Mouse (Mus musculus): ENCODE measurements around the gene Fcna. TPM values are rescaled to one million over a fixed set of nuclear protein-coding genes. Genes with fewer than 3 reads are reported as not detected.

The Fcna gene
- polyA plus RNA-seq, 1 experiment from 2014 or later: 2.0 TPM

DNA sequence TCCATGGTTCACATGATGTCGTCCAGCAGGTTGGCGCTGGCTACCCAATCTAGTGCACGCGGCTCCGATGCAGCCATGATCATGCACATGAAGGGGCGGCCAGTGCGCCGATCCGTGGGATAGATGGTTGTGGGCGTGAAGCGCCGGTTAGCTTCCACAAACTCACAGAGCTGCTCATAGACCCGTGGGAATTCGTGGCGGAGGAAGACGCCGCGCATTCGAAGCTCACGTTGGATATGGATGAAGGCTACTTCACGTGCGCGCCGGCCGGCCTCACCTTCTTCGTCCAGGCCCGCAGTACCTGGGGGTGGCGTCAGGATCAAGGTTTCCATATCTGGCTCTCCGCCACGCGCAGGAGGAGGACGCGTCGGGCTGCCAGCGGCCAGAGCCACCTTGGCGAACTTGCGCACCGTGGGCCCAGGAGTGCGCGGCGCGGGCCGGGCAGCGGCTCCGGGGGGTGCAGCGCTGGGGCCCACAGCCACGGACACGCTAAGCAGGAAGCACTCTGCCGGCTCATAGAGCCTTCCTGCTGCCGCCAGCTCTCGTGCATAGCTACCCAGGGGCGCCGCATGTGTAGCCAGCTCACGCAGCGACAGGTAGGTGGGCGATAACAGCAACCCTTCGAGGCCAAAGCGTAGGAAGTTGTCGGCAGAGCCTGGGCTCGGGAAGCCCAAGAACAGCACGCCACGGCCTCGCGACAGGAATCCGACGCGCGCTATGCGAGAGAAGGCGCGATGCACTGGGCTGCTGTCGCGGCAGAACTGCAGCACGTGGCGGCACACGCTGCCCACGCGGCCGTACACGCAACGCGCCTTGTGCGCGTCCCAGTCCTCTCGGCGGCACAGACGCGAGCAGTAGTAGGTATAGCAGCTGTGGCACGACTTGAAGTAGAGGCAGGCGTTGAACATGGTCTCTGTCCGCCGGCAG, 50.6 kb downstream of the Fcna start:
- Histone ChIP-seq H3K36me3 (ENCODE audit: control insufficient read depth, insufficient read depth, low read length) (0 out of 2 replicates have a peak, but pooled peaks cover 2% of the 10 kb centered on the region), H3K4me1 (ENCODE audit: control insufficient read depth, insufficient read depth, low read length) (peaks cover 19% of the 10 kb centered on the region), H3K4me2 (ENCODE audit: low read length) (peak overlapping the region; percentile 36), H3K9ac (ENCODE audit: low read length) (peak overlapping the region; percentile 32; the same call in 1 of the 2 replicates), H3K4me3 (ENCODE audit: low read depth, low read length) (peak overlapping the region; percentile 16), H3K9me3 (replicated peaks; ENCODE audit: control insufficient read depth, low read length) (no peaks in the 10 kb centered on the region), H3K27ac (ENCODE audit: low read depth, low read length) (no peak overlapping the region), H3K27me3 (replicated peaks; ENCODE audit: control insufficient read depth, insufficient read depth, low read length) (peaks cover 52% of the 10 kb centered on the region)
- WGBS: 15% methylated on average over 92 of the region's 92 CpGs
- no peak for ATAC-seq
- peak; percentile 25 for DNase-seq (ENCODE audit: low spot score)

DNA sequence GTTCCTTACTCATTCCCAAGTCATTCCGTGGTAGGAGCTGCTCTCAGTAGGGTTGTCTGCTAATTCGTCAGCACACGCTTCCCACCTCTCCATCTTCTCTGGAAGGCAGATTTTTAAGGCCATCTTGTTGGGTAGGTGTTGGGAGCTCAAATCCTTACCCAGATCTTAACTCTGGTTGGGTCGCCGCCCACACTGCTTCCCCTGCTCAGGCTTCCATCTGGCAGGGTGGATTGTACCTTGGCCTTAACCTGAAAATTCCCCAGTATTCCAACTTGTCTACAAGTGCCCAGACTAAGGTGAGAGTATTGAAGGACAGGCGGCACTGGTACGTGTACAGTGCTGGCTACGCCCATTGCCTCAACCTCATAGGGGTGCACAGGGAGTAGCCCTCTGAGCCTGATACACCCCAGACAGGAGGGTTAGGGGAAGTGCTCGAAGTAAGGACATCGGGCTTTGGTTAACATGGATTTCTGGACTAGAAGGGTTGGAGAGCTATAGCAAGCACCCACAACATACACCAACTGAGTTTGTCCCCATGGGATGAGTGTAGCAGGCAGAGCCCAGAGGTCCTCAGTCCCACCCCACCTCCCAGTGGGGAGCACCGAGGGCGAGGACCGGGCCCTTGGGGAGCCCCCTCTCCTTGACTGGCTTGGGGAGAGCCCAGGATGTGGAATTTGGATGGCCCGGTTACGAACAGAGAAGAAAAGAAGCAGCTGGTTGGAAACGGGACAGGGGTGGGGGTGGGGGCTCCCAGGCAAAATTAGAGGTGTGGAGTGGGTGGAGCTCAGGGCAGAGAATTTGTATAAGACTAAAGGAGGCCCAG, 51.6 kb downstream of the Fcna start:
- Histone ChIP-seq H3K27me3 (replicated peaks; ENCODE audit: control insufficient read depth, insufficient read depth, low read length) (peaks cover 52% of the 10 kb centered on the region), H3K36me3 (ENCODE audit: control insufficient read depth, insufficient read depth, low read length) (peaks cover 2% of the 10 kb centered on the region; the same call in 1 of the 2 replicates), H3K27ac (ENCODE audit: low read depth, low read length) (no peak overlapping the region), H3K9me3 (replicated peaks; ENCODE audit: control insufficient read depth, low read length) (no peaks in the 10 kb centered on the region), H3K4me3 (ENCODE audit: low read depth, low read length) (0 out of 2 replicates have a peak overlapping the region, but pooled peaks have one; percentile 51), H3K4me2 (ENCODE audit: low read length) (peak overlapping the region; percentile 81), H3K9ac (ENCODE audit: low read length) (no peak overlapping the region), H3K4me1 (ENCODE audit: control insufficient read depth, insufficient read depth, low read length) (peaks cover 18% of the 10 kb centered on the region)
- DNase-seq (ENCODE audit: low spot score) (no peak), ATAC-seq (no peak)
- WGBS: 78% methylated on average over 16 of the region's 16 CpGs

DNA sequence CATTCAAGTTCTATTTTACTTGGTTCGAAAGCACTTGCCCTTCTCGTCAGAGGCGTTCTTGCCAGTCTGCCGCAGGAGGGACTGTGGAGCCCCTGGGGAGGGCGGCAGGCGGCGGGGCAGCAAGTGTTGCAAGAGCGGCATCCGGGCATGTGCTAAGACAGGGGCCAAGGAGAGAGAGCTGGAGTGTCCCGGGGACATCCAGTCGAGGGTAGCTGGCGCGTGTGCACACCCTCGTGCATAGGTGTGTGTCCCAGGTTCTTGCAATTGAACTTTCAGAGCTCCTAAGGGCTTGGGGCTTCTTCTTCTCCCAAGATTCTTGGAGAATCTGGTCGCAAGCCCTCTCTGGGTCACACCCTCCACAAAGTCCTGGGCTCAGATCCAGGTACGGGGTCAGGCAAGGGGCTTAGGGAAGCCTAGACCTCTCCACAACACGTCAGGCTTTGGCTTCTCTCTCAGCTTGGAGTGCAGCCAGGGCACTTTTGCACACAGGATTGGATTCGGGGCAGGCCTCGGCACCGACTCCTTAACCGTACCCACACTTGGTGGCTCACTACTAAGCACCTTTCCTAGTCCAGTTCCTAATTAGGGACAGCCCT, 52.3 kb downstream of the Fcna start:
- H3K4me2 ChIP-seq (ENCODE audit: low read length): peak overlapping the region; percentile 81
- H3K4me1 ChIP-seq (ENCODE audit: control insufficient read depth, insufficient read depth, low read length): peaks cover 18% of the 10 kb centered on the region
- WGBS: 9% methylated on average over 21 of the region's 21 CpGs
- DNase-seq (ENCODE audit: low spot score) (peak; percentile 27), ATAC-seq (peak; percentile 3; the same call in 1 of the 2 replicates)
- peaks cover 48% of the 10 kb centered on the region for H3K27me3 ChIP-seq (replicated peaks; ENCODE audit: control insufficient read depth, insufficient read depth, low read length)
- H3K9ac ChIP-seq (ENCODE audit: low read length): peak overlapping the region; percentile 65
- peak overlapping the region; percentile 51 for H3K4me3 ChIP-seq (ENCODE audit: low read depth, low read length)
- peak overlapping the region; percentile 87; the same call in 1 of the 2 replicates for H3K27ac ChIP-seq (ENCODE audit: low read depth, low read length)
- H3K36me3 ChIP-seq (ENCODE audit: control insufficient read depth, insufficient read depth, low read length): peaks cover 7% of the 10 kb centered on the region; the same call in 1 of the 2 replicates
- H3K9me3 ChIP-seq (replicated peaks; ENCODE audit: control insufficient read depth, low read length): no peaks in the 10 kb centered on the region

Other genes starting within 250 kb of the Fcna start
- 1.9 and 2.5 TPM in 2 replicates for gene Entpd2, start 232.2 kb downstream of the Fcna start, polyA plus RNA-seq (2014; fragmentation: Nextera tagmentation; extraction: Ambion mirVana)
- gene Npdc1, start 228.7 kb downstream of the Fcna start, polyA plus RNA-seq (2014; fragmentation: Nextera tagmentation; extraction: Ambion mirVana): 263 and 331 TPM in 2 replicates
- 0.21 TPM in 1 of 2 replicates, not detected in the other for gene Fut7, start 204.8 kb downstream of the Fcna start, polyA plus RNA-seq (2014; fragmentation: Nextera tagmentation; extraction: Ambion mirVana)
- 6.7 and 11.9 TPM in 2 replicates for gene Abca2, start 199.3 kb downstream of the Fcna start, polyA plus RNA-seq (2014; fragmentation: Nextera tagmentation; extraction: Ambion mirVana)
- 1.1 and 2.2 TPM in 2 replicates for gene Clic3, start 171.2 kb downstream of the Fcna start, polyA plus RNA-seq (2014; fragmentation: Nextera tagmentation; extraction: Ambion mirVana)
- gene Paxx, start 166.9 kb downstream of the Fcna start, polyA plus RNA-seq (2014; fragmentation: Nextera tagmentation; extraction: Ambion mirVana): 93.2 and 101 TPM in 2 replicates
- gene Ptgds, start 158.0 kb downstream of the Fcna start, polyA plus RNA-seq (2014; fragmentation: Nextera tagmentation; extraction: Ambion mirVana): 170 and 301 TPM in 2 replicates
- not detected in 2 replicates for gene Lcn12, start 134.1 kb downstream of the Fcna start, polyA plus RNA-seq (2014; fragmentation: Nextera tagmentation; extraction: Ambion mirVana)
- gene Fbxw5, start 127.3 kb downstream of the Fcna start, polyA plus RNA-seq (2014; fragmentation: Nextera tagmentation; extraction: Ambion mirVana): 77.9 and 102 TPM in 2 replicates
- 4.0 and 4.1 TPM in 2 replicates for gene C8g, start 126.3 kb downstream of the Fcna start, polyA plus RNA-seq (2014; fragmentation: Nextera tagmentation; extraction: Ambion mirVana)
- 26.7 and 29.4 TPM in 2 replicates for gene Traf2, start 81.1 kb downstream of the Fcna start, polyA plus RNA-seq (2014; fragmentation: Nextera tagmentation; extraction: Ambion mirVana)
- gene Edf1, start 70.2 kb downstream of the Fcna start, polyA plus RNA-seq (2014; fragmentation: Nextera tagmentation; extraction: Ambion mirVana): 369 and 370 TPM in 2 replicates
- 0.84 and 2.2 TPM in 2 replicates for gene Mamdc4, start 53.2 kb downstream of the Fcna start, polyA plus RNA-seq (2014; fragmentation: Nextera tagmentation; extraction: Ambion mirVana)
- gene Phpt1, start 52.8 kb downstream of the Fcna start, polyA plus RNA-seq (2014; fragmentation: Nextera tagmentation; extraction: Ambion mirVana): 168 and 216 TPM in 2 replicates
- 2.2 and 4.2 TPM in 2 replicates for gene Ajm1, start 46.3 kb downstream of the Fcna start, polyA plus RNA-seq (2014; fragmentation: Nextera tagmentation; extraction: Ambion mirVana)
- gene Rabl6, start 19.5 kb downstream of the Fcna start, polyA plus RNA-seq (2014; fragmentation: Nextera tagmentation; extraction: Ambion mirVana): 47.9 and 55.0 TPM in 2 replicates
- gene Ccdc183, start 10.4 kb downstream of the Fcna start, polyA plus RNA-seq (2014; fragmentation: Nextera tagmentation; extraction: Ambion mirVana): 0.18 and 0.30 TPM in 2 replicates
- gene Tmem141, start 6.0 kb downstream of the Fcna start, polyA plus RNA-seq (2014; fragmentation: Nextera tagmentation; extraction: Ambion mirVana): 27.9 and 32.8 TPM in 2 replicates
- gene Lcn8, start 25.1 kb upstream of the Fcna start, polyA plus RNA-seq (2014; fragmentation: Nextera tagmentation; extraction: Ambion mirVana): not detected in 2 replicates
- not detected in 2 replicates for gene Lcn5, start 29.9 kb upstream of the Fcna start, polyA plus RNA-seq (2014; fragmentation: Nextera tagmentation; extraction: Ambion mirVana)
- gene Lcn6, start 48.8 kb upstream of the Fcna start, polyA plus RNA-seq (2014; fragmentation: Nextera tagmentation; extraction: Ambion mirVana): not detected in 2 replicates
- gene Lcn10, start 54.7 kb upstream of the Fcna start, polyA plus RNA-seq (2014; fragmentation: Nextera tagmentation; extraction: Ambion mirVana): not detected in 2 replicates
- not detected in 2 replicates for gene Obp2a, start 72.0 kb upstream of the Fcna start, polyA plus RNA-seq (2014; fragmentation: Nextera tagmentation; extraction: Ambion mirVana)
- 86.4 and 108 TPM in 2 replicates for gene Bmyc, start 78.7 kb upstream of the Fcna start, polyA plus RNA-seq (2014; fragmentation: Nextera tagmentation; extraction: Ambion mirVana)
- gene Obp2b, start 109.0 kb upstream of the Fcna start, polyA plus RNA-seq (2014; fragmentation: Nextera tagmentation; extraction: Ambion mirVana): not detected in 2 replicates
- gene Lcn3, start 137.5 kb upstream of the Fcna start, polyA plus RNA-seq (2014; fragmentation: Nextera tagmentation; extraction: Ambion mirVana): not detected in 2 replicates
- not detected in 2 replicates for gene Lcn11, start 149.0 kb upstream of the Fcna start, polyA plus RNA-seq (2014; fragmentation: Nextera tagmentation; extraction: Ambion mirVana)
- gene Gm13539, start 154.2 kb upstream of the Fcna start, polyA plus RNA-seq (2014; fragmentation: Nextera tagmentation; extraction: Ambion mirVana): not detected in 2 replicates
- gene Glt6d1, start 187.8 kb upstream of the Fcna start, polyA plus RNA-seq (2014; fragmentation: Nextera tagmentation; extraction: Ambion mirVana): not detected in 2 replicates
- not detected in 2 replicates for gene Lcn9, start 195.1 kb upstream of the Fcna start, polyA plus RNA-seq (2014; fragmentation: Nextera tagmentation; extraction: Ambion mirVana)
- not detected in 2 replicates for gene Sohlh1, start 219.2 kb upstream of the Fcna start, polyA plus RNA-seq (2014; fragmentation: Nextera tagmentation; extraction: Ambion mirVana)
- gene Kcnt1, start 235.7 kb upstream of the Fcna start, polyA plus RNA-seq (2014; fragmentation: Nextera tagmentation; extraction: Ambion mirVana): 3.3 and 5.3 TPM in 2 replicates